Mouse (Mus musculus) forebrain, embryonic 11.5 days (tissue): ENCODE data around the gene Dmxl2. TPM values are rescaled to one million over a fixed set of nuclear protein-coding genes. Genes with fewer than 3 reads are reported as not detected.
A peak's percentile ranks its signal among the peaks of the same experiment; 100 is the strongest.

Experiments used
- ATAC-seq: fragments of 200-750 bp; cut with Nextera tagmentation; replicated peaks from 2 replicates; pipeline ENCODE4 v1.8.0; 2017; ENCODE audit warnings: moderate TSS enrichment; ENCODE audit not compliant: low FRiP score
- DNase-seq: peaks from one replicate; pipeline ENCODE4 v3.0.0-alpha.2; 2017; ENCODE audit warnings: low spot score
- H3K27ac ChIP-seq: fragments of 300-500 bp; sonication (generic); 2 replicates; pipeline ENCODE4 v1.5.1; 2014; ENCODE audit warnings: low read depth, low read length
- H3K27me3 ChIP-seq: fragments of 300-500 bp; sonication (generic); 2 replicates; pipeline ENCODE4 v1.6.1; 2014; ENCODE audit warnings: mild to moderate bottlenecking, low read length, mixed read lengths; ENCODE audit not compliant: control insufficient read depth, insufficient read depth
- H3K36me3 ChIP-seq: fragments of 300-500 bp; sonication (generic); 2 replicates; pipeline ENCODE4 v1.6.1; 2014; ENCODE audit warnings: mild to moderate bottlenecking, low read length, moderate library complexity, mixed read lengths; ENCODE audit not compliant: control insufficient read depth, insufficient read depth
- H3K4me1 ChIP-seq: fragments of 300-500 bp; sonication (generic); replicated peaks from 2 replicates; pipeline ENCODE4 v1.6.1; 2014; ENCODE audit warnings: low read length, mixed read lengths; ENCODE audit not compliant: control insufficient read depth, insufficient read depth
- H3K4me2 ChIP-seq: fragments of 300-500 bp; sonication (generic); 2 replicates; pipeline ENCODE4 v1.6.1; 2014; ENCODE audit warnings: low read depth, mild to moderate bottlenecking, low read length, moderate library complexity, mixed read lengths; ENCODE audit not compliant: severe bottlenecking
- H3K4me3 ChIP-seq: fragments of 300-500 bp; sonication (generic); 2 replicates; pipeline ENCODE4 v1.5.1; 2014; ENCODE audit warnings: low read depth, low read length
- H3K9ac ChIP-seq: fragments of 300-500 bp; sonication (generic); 2 replicates; pipeline ENCODE4 v1.6.1; 2014; ENCODE audit warnings: low read length
- H3K9me3 ChIP-seq: fragments of 300-500 bp; sonication (generic); 2 replicates; pipeline ENCODE4 v1.6.1; 2016; ENCODE audit warnings: low read length, mixed read lengths; ENCODE audit not compliant: control insufficient read depth
- WGBS: fragments of 180-500 bp; shearing (Covaris S2); extraction: QIAGEN DNeasy Blood & Tissue Kit; methylation state at CpG from one replicate; pipeline ENCODE4 v1.1.7; 2014; 5-methylcytosine and 5-hydroxymethylcytosine counted together
- polyA plus RNA-seq: library from polyadenylated mRNA; unstranded; fragments of >200 nt; fragmentation: Nextera tagmentation; extraction: Ambion mirVana; gene quantifications from 2 replicates; pipeline ENCODE4 v1.2.1, GENCODE M21; 2014

Gene Dmxl2
- polyA plus RNA-seq, 1 experiment from 2014 or later, result 13.0 TPM

DNA sequence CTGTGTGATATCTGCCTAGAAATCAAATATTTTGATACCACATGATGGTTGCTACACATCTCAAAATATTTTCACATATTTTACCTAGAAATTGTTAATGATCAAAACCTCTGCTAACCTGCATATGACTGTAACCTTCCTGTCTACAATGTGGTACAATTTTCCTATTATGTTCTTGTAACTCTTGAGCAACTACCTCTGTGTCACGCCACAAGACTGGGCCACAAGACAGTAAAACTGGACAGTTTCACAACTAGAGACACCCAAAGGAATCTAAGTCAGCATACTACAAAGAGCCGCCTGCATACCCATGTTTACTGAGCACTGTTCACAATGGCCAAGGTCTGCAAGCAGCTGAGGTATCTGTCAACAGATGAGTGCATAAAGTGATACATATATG lies 32.1 kb downstream of the Dmxl2 start:
- Histone ChIP-seq H3K36me3 (no peaks in the 10 kb centered on the region), H3K4me3 (no peak overlapping the region), H3K9ac (no peak overlapping the region), H3K4me1 (no peaks in the 10 kb centered on the region), H3K4me2 (no peak overlapping the region), H3K27me3 (no peaks in the 10 kb centered on the region), H3K9me3 (no peaks in the 10 kb centered on the region), H3K27ac (no peak overlapping the region)
- ATAC-seq, result no peak
- no peak for DNase-seq
- WGBS, result 87% methylated on average over 2 of the region's 2 CpGs

- no peak overlapping the region for H3K4me2 ChIP-seq
- H3K4me3 ChIP-seq, result no peak overlapping the region
- H3K4me1 ChIP-seq, result no peaks in the 10 kb centered on the region
- ATAC-seq (no peak), DNase-seq (no peak)
- no peaks in the 10 kb centered on the region for H3K36me3 ChIP-seq
- H3K27me3 ChIP-seq, result no peaks in the 10 kb centered on the region
- H3K9me3 ChIP-seq, result no peaks in the 10 kb centered on the region
- 85% methylated on average over 1 of the region's 1 CpGs for WGBS
- H3K9ac ChIP-seq, result no peak overlapping the region
- no peak overlapping the region for H3K27ac ChIP-seq
Measured at GRCm38 (mm10) chr9:54467433-54467933, 33.9 kb downstream of the Dmxl2 start.

DNA sequence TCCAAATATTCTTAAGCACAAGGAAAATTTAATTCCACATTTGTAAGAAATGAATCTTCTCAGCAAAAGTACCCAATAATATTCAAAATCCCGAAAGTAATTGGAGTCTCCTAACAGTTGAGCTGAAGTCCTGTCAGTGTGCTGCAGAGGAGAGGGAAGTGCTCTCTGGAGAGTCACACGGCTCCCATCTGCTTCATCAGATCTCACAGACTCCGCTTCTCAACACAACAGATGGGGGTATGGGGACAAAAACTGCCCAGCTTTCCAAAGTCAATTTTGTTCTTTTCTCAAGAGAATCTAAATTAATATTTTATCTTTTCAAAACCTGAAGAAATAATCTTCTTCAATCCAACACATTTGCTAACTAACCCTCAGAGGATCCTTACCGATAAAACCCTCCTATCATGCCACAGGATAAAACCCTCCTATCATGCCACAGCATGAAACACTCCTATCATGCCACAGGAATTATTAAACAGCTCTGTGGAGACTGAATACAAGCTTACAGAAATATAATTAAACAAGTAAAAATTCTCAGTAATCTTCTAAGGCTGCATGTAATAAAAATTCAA lies 37.9 kb downstream of the Dmxl2 start:
- Histone ChIP-seq H3K4me2 (no peak overlapping the region), H3K4me3 (no peak overlapping the region), H3K36me3 (no peaks in the 10 kb centered on the region), H3K27me3 (no peaks in the 10 kb centered on the region), H3K27ac (no peak overlapping the region), H3K9ac (no peak overlapping the region), H3K4me1 (no peaks in the 10 kb centered on the region), H3K9me3 (no peaks in the 10 kb centered on the region)
- 91% methylated on average over 4 of the region's 4 CpGs for WGBS
- DNase-seq (no peak), ATAC-seq (no peak)

DNA sequence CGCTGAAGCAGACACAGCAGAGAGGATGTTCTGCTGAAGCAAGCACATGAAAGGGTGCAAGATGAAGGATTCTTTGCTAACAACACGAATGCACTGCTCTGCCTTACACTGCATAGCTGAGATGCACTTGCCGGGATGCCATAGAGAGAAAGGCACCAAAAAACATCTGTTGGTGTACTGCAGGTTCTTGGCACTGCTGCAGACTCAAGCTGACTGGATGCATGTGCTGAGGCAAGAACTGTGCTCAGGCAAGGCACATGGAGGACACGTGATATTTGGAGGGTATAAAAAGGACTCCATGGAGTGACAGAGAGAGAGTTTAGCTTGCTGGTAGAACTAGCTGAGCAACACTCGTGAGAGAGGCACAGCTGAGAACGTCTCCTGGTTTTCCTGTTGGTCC lies 62.4 kb downstream of the Dmxl2 start:
- Histone ChIP-seq H3K27me3 (no peaks in the 10 kb centered on the region), H3K4me3 (no peak overlapping the region), H3K9ac (no peak overlapping the region), H3K4me1 (no peaks in the 10 kb centered on the region), H3K27ac (no peak overlapping the region), H3K9me3 (no peaks in the 10 kb centered on the region), H3K4me2 (no peak overlapping the region), H3K36me3 (no peaks in the 10 kb centered on the region)
- 82% methylated on average over 6 of the region's 6 CpGs for WGBS
- ATAC-seq (no peak), DNase-seq (no peak)

- H3K4me2 ChIP-seq, result no peak overlapping the region
- H3K4me1 ChIP-seq, result no peaks in the 10 kb centered on the region
- 36% methylated on average over 2 of the region's 2 CpGs for WGBS
- no peaks in the 10 kb centered on the region for H3K36me3 ChIP-seq
- peak; percentile 68 for DNase-seq
- H3K4me3 ChIP-seq, result no peak overlapping the region
- H3K9ac ChIP-seq, result no peak overlapping the region
- no peak; the same call in 1 of the 2 replicates for ATAC-seq
- no peaks in the 10 kb centered on the region for H3K9me3 ChIP-seq
- no peaks in the 10 kb centered on the region for H3K27me3 ChIP-seq
- no peak overlapping the region for H3K27ac ChIP-seq
Measured at GRCm38 (mm10) chr9:54438246-54438645, 63.2 kb downstream of the Dmxl2 start.

DNA sequence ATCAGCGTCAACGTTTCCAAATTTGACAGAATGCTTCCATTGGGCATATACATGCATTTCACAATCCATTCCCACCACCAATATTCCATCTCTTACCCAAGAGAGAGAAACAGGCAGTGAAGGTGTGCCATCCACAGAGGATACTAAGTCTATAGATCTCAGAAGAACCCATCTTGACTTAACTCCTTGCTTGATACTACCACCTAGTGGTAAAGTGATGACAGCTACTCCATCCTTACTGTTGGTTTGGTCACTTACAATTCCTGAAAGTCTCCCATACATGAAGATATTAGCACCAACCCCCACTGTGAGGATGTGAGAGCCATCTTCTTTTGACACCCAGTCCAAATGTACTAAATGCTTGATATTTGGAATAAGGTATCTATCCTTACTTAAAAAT lies 85.2 kb downstream of the Dmxl2 start:
- Histone ChIP-seq H3K9me3 (no peaks in the 10 kb centered on the region), H3K36me3 (no peaks in the 10 kb centered on the region), H3K4me1 (no peaks in the 10 kb centered on the region), H3K4me3 (no peak overlapping the region), H3K27me3 (no peaks in the 10 kb centered on the region), H3K9ac (no peak overlapping the region), H3K4me2 (no peak overlapping the region), H3K27ac (no peak overlapping the region)
- WGBS, result 91% methylated on average over 2 of the region's 2 CpGs
- DNase-seq (no peak), ATAC-seq (no peak)

GRCm38 (mm10) chr9:54356756-54357155 lies 144.7 kb downstream of the Dmxl2 start:
- H3K4me3 ChIP-seq, result no peak overlapping the region
- no peaks in the 10 kb centered on the region for H3K9me3 ChIP-seq
- no peaks in the 10 kb centered on the region for H3K4me1 ChIP-seq
- H3K9ac ChIP-seq, result no peak overlapping the region
- no peak for DNase-seq
- 93% methylated on average over 6 of the region's 8 CpGs for WGBS
- H3K27ac ChIP-seq, result no peak overlapping the region
- H3K27me3 ChIP-seq, result no peaks in the 10 kb centered on the region
- ATAC-seq, result no peak
- H3K36me3 ChIP-seq, result no peaks in the 10 kb centered on the region
- no peak overlapping the region for H3K4me2 ChIP-seq

- Histone ChIP-seq H3K4me2 (no peak overlapping the region), H3K4me3 (no peak overlapping the region)
- no peak for DNase-seq
Measured at GRCm38 (mm10) chr9:54342026-54342425, 159.4 kb downstream of the Dmxl2 start.

GRCm38 (mm10) chr9:54336532-54337144 lies 164.8 kb downstream of the Dmxl2 start:
- DNase-seq (peak; percentile 76), ATAC-seq (peak; percentile 75; the same call in 1 of the 2 replicates)
- H3K4me1 ChIP-seq, result peaks cover 6% of the 10 kb centered on the region; the same call in 1 of the 2 replicates
- WGBS, result 47% methylated on average over 6 of the region's 6 CpGs
- H3K4me3 ChIP-seq, result no peak overlapping the region
- no peak overlapping the region for H3K4me2 ChIP-seq
- H3K27ac ChIP-seq, result no peak overlapping the region
- H3K9me3 ChIP-seq, result no peaks in the 10 kb centered on the region
- no peak overlapping the region for H3K9ac ChIP-seq
- no peaks in the 10 kb centered on the region for H3K36me3 ChIP-seq
- no peaks in the 10 kb centered on the region for H3K27me3 ChIP-seq

More at GRCm38 (mm10) chr9:54342026-54342425, 159.4 kb downstream of the Dmxl2 start:
- H3K36me3 ChIP-seq, result no peaks in the 10 kb centered on the region
- no peak overlapping the region for H3K27ac ChIP-seq
- H3K4me1 ChIP-seq, result no peaks in the 10 kb centered on the region
- ATAC-seq, result no peak
- H3K9ac ChIP-seq, result no peak overlapping the region
- no peaks in the 10 kb centered on the region for H3K9me3 ChIP-seq
- no peaks in the 10 kb centered on the region for H3K27me3 ChIP-seq
- 75% methylated on average over 7 of the region's 7 CpGs for WGBS
